Mouse (Mus musculus) natural killer cell, adult 2 months (primary cell): ENCODE data around the gene Atp2c1.

Experiments
- DNase-seq, 2 experiments: peaks; one replicate each; pipeline ENCODE4 v3.0.0; 2022; ENCODE audit warnings: low spot score in 2 of 2

The Atp2c1 gene

DNA sequence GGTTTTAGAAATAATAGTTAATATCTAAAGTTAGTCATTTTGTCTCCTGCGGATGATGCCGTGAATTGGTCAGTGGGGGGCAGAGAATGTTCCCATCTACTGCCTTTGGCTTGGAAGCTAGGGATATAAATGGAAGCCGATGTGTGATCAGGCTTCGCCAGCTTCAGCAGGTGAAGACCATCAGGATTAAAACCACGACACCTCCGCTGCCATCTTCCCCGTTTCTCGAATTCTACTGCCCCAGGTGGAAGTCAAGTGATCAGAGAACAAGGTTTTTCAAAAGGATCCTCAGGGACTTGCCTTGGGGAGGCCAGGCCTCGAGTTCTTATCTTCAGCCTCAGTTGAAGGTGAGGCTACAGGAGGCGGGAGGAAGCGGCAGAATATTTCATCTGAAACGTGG is at the start of gene Atp2c1:
Gene Atp2c1 (minus strand): TSS at position 101 of the 400 bp plus-strand sequence.
- no peak for DNase-seq

DNA sequence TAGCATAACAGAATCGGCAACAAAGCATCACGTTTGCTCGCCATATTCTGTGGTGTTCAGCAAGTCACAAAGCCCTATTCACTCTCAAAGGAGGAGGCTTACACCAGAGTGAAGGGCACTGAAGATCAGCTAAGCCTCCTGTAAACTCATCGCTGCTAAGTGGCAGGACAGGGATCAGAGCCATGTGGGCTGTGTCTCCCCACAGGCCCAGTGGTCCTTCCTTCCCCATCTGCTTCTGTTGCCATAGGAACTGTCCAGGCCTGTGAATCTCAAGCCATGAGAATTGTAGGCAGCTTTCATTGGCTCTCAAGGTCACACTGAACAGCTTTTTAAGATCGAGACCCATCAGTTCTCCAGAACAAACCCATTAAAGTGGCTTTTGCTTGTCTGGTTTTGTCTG is 30.3 kb upstream of the Atp2c1 start:
- no peak for DNase-seq

- DNase-seq, result no peak
These were observed 29.1 kb upstream of the Atp2c1 start for GRCm38 (mm10) chr9:105556141-105556735.

- no peak for DNase-seq
These were observed 27.3 kb upstream of the Atp2c1 start for GRCm38 (mm10) chr9:105554439-105554807.

DNA sequence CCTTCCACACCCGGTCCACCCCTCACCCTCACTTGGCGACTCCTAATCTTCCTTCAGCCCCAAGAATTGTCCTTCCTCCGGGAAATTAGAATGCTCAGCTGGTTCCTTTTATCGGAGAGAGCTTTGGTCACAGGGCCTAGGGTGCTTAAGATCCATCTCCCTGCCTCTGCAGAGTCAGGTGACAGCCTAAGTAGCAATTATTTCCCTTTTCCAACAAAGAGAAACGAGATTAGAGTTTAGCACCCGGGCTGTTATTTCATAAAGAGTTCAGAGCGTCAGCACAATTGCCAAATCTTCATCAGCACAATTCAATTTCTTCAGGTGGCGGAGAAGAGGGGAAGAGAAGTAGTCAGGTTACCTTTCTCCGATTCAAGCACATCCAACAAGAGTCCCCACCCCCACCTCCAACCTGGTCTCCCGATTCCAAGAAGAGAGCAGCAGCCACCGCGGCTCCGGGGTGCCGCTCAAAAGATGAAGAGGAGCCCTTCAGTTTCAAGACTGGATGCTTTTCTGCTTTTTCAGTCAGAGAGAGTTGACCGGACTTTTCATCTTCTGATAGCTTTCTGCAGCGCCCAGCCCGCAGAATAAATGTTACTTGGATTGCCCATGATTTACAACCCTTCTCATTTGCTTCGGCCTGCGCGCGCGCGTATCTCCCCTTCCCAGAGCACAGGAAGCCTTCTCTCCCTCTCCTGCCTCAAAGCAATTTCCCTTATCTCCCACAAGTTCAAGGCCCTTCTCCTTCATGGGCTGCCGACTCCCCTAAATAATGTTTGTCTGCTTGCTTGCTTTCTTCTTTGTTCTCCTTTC is 26.7 kb upstream of the Atp2c1 start:
- DNase-seq, result no peak

GRCm38 (mm10) chr9:105551407-105551806 is 24.3 kb upstream of the Atp2c1 start:
- no peak for DNase-seq

GRCm38 (mm10) chr9:105549096-105549495 is 22.0 kb upstream of the Atp2c1 start:
- DNase-seq, result no peak

DNA sequence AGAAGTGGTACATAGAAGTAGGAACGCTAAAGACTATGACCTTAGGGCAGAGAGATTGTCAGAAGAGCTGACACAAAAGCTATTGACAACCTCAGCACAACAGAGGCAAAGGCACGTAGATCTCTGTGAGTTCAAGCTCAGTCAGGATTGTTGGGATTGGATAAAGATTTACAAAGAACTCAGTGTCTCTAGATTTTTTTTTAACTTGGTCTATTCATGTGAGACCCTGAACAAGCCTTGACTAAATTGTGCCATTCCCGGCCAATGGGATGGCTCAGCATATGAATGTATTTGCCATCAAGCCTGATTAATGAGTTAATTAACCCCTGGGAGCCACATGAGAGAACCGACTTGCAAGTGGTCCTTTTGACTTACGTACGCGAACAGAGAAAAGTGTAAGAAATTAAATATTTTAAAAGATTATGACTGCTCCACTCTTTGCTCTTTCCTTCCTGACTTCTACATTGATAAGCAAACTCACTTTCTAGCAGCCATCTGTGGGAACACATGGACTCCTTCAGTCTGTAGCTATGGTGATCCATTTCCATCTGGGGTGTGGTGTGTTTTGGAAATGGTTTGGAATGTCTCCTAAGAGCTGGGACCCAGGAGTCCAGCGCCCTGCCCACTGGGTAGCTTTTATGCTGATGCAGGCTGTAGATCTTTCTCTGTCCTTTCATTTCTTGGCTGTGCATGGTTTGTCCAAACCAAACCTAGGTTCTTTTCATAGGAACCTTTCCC is 17.1 kb upstream of the Atp2c1 start:
- no peak for DNase-seq

DNA sequence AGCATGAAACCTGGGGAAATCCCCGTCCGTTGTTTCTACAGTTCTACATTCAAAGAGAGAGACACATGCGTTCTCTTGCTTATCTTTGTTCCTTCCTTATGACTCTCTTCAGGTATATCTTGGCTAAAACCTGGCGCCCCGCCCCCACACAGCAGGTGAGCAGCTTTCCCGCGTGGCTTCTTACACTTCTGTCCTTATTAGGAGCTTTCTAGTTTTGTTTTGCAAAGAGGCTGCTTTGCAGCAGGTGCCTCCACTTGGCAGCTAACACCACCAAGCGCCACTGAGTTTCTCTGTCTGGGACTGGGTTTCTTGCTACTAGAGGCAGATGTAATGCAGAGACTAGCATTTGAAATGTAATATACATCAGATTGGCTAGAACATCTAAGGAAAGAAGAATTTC is 10.4 kb upstream of the Atp2c1 start:
- DNase-seq, result no peak

DNA sequence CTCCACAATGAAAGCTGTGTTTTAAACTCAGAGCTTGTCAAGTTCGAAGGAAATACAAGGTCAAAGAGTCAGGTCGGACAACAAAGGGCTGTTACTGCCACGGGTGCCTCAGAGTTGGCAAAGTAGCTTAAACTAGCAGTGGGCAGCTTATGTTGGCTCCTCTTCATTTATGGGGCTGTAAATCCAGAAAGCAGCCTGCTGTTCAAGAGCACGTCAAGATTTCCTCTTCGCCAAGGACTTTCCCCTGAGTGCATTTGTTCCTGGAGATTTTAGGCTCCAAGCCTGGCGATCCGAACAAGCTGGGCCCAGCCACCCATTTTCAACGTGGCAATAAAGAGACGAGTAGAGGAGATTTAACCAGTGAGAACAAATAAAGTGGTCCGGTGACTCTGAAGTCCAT is 9.8 kb upstream of the Atp2c1 start:
- no peak for DNase-seq

- DNase-seq, result no peak
These were observed 1.8 kb downstream of the Atp2c1 start for GRCm38 (mm10) chr9:105525355-105525754.

- DNase-seq, result no peak
These were observed 4.1 kb downstream of the Atp2c1 start for GRCm38 (mm10) chr9:105523038-105523437.

DNA sequence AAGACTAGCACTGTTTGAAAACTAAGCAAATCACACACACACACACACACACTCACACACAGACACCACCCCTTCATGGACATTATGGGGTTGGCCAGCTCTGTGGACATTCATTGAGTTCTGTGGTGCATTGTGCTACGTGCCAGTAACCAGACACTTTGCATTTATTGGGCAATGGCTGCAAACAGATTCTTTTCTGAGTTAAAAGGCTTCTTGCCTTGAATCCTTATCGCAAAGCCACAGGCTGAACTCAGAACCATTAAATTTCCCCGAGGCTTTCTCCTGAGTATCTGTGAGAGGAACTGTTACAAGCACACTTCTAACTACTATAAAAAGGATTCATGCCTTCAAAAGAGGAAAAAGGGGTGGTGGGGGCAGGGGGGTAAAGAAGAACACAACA is 5.1 kb downstream of the Atp2c1 start:
- no peak for DNase-seq

DNA sequence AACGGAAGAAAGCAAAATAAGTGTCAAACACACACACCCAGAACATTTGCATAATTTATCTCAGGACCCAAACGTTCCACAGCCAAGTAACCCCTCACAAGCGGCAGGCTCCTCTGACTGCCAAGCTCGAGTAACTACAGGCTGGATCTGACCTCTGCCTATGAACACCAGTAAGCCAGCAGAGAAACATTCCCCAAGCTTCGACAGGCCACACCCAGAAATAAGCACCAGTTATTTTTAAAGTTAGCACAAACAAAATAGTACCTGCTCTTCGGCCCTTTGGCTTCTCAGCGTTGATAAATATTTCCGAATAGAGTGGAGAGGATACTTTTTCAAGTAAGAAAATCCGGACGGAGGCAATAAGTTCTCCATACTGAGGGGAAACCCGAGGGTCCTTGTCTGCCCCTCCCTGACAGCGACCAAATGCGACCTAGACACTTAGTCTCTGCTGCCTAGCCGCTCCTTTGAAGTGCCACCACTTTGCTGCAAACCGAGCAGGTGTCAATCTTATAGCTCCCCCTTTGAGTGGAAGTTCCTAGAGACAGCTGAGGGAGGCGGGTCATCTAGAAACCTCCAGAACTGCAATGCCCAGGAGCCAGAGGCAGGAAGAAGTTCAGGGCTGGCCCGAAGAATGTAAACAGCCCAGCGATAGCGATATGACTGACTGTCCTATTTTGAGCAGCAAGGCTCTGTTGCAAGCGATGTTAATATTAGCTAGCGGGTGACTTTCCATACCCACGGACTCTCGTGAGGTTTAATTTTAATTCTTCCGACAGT is 6.2 kb downstream of the Atp2c1 start:
- DNase-seq, result peak; percentile 9 to 16

DNA sequence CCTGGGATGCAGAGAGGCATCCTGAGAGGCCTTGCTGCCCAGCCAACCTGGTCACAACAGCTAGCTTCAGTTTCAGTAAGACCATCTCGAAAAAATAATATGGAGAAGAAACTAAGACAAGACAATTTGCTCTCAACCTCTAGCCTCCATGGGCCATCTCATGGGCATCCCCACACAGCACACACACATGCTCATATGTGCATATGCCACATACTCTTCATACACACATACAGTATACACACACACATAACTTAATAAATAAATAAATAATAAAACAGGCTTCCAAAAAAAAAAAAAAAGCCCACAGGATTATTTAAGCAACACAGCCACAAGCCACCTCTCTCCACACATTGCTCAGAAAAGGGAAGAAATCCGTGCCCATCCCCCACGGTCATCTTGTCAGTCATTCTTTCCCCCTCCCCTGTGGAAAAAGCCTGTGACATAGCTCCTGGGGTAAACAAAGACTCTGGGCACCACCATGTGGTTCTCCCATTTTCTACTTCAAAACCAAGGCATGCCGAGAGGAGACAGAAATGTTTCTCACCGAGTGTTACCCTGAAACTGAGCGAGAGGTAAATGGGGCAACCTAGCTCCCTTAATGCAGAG is 7.7 kb downstream of the Atp2c1 start:
- DNase-seq, result no peak

GRCm38 (mm10) chr9:105503690-105504089 is 23.4 kb downstream of the Atp2c1 start:
- DNase-seq, result no peak

DNA sequence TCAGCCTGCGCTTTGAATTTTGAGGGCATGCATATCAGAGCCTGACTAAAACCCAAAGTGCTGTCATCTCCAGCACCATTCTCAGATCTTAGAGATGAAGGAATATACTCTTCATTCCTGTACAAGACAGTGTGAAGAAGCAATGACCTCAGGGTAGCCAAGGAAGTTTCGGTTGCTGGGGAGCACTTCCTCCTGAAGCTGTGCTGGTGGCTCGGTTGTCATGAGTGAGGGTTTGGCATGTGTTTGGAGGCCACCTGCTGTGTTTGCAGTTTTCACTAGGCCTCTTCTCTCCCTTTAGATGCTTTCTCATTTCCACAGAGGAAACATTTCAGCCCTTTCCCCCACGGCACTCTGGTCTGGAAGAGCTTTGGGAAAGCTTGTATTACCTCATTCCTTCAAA is 24.7 kb downstream of the Atp2c1 start:
- no peak for DNase-seq

DNA sequence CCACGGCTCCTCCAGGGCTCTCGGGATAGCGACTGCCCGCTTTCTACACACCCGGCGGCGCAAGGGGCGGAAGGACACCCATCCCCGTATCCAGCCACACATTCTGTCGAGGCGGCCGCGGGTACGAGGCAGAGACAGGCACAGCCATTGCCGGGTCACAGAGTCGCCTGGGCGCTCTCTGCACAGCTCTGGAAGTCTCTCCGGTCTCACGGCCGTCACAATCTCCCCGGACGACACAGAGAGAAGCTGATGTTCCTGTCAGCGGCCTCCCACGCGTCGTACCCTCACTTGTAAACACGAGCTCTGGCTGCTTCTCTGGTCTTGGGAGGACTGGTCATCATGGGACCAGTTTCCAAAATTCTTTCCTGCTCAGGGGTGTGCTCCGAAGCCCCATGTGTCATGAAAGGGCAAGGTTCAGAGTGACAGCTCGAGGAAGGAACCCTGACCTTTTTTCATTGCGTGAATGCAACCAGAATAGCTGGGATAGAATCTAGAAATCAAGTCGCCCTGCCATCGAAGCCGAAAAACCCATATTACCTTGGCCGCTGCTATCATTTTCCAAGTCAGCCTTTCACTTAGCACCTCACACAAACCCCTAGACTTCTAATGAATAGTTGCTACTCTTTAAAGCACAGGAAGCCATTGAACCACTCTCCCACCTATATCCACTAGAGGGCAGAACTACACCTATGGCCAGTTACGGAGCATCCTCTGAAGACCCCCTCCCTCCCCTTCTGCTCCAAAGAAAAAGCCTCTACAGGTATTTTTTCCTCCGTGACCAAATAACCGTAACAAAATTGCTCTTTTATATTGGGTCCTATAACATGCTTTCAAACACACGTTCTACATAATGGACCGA is 31.6 kb downstream of the Atp2c1 start:
- peak; percentile 56 to 66 for DNase-seq

GRCm38 (mm10) chr9:105494553-105495315 is 32.4 kb downstream of the Atp2c1 start:
- peak; percentile 94 to 96 for DNase-seq

DNA sequence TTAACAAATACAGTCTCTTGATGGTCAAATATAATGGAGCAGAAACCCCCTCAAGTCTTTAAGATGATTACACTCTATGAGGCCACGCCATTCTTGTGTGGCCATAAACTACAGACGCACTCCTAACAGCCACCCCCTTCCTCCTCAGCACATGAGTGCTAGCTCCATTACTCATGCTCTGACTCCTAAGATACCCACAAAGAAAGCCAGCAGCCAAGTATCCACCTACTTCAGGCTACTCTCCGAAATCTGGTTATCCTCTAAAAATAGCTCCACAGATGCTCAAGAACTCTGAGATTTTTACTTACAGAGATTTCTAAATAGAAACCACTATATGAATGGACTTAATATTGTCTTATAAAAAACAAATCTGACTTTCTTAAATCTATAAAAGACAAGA is 34.4 kb downstream of the Atp2c1 start:
- no peak for DNase-seq
